Mouse (Mus musculus) olfactory bulb, adult 2 months (tissue): ENCODE data around the gene Olfr512. TPM values are rescaled to one million over a fixed set of nuclear protein-coding genes. Genes with fewer than 3 reads are reported as not detected.

Experiments used
- H3K27ac ChIP-seq: fragments of 200-500 bp; 2 replicates; pipeline ENCODE4 v1.5.1; 2012; ENCODE audit warnings: low read depth, low read length; ENCODE audit not compliant: insufficient read depth
- H3K4me1 ChIP-seq: fragments of 200-500 bp; 2 replicates; pipeline ENCODE4 v1.6.1; 2012; ENCODE audit warnings: low read length; ENCODE audit not compliant: control insufficient read depth, insufficient read depth
- H3K4me3 ChIP-seq: fragments of 200-500 bp; 2 replicates; pipeline ENCODE4 v1.5.1; 2012; ENCODE audit warnings: mild to moderate bottlenecking, low read depth, low read length, moderate library complexity; ENCODE audit not compliant: insufficient read depth
- CTCF ChIP-seq: fragments of 200-500 bp; IDR thresholded peaks from 2 replicates; pipeline ENCODE4 v1.5.1; 2012; ENCODE audit warnings: low read depth, mild to moderate bottlenecking, low read length, moderate library complexity; ENCODE audit not compliant: insufficient read depth
- POLR2A ChIP-seq: fragments of 200-500 bp; IDR thresholded peaks from 2 replicates; pipeline ENCODE4 v1.6.1; 2012; ENCODE audit warnings: mild to moderate bottlenecking, low read depth, low read length, moderate library complexity; ENCODE audit not compliant: insufficient read depth
- WGBS: fragments of 180-500 bp; shearing (Covaris S2); methylation state at CpG from one replicate; pipeline ENCODE4 v1.1.7; 2018; 5-methylcytosine and 5-hydroxymethylcytosine counted together
- polyA plus RNA-seq: library from polyadenylated mRNA; stranded (reverse); fragments of >200 nt; gene quantifications from 2 replicates; pipeline ENCODE4 v1.2.4, GENCODE M21; 2012; ENCODE audit warnings: low replicate concordance; ENCODE audit not compliant: missing spikeins, insufficient read depth, insufficient read length

Gene Olfr512
- not detected in 2 replicates for polyA plus RNA-seq

DNA sequence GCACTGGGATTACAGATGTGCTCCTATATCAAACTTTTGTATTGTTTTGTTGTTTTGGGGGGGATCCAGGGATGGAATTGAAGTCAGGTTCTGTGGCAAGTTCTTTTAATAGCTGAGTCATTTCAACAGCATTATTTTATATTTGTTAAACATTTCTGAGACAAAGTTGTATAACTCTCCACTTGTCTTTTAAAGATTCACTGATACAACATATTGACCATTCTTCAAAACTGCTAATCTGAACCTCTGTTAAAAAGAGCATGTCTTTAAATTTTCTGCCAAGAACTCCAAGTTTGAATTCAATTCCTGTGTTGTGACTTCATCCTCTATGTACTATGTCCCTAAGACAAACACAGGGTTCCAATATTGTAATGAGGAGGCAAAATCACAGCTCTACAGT lies at the start of gene Olfr512:
Gene Olfr512 (plus strand): TSS at position 301 of the 400 bp plus-strand sequence.
- Histone ChIP-seq H3K4me3 (no peak within 1 kb of the TSS), H3K27ac (no peak within 1 kb of the TSS), H3K4me1 (no peaks in the 10 kb centered on the region)
- no peak for TF ChIP-seq POLR2A
- TF ChIP-seq CTCF: no peak

DNA sequence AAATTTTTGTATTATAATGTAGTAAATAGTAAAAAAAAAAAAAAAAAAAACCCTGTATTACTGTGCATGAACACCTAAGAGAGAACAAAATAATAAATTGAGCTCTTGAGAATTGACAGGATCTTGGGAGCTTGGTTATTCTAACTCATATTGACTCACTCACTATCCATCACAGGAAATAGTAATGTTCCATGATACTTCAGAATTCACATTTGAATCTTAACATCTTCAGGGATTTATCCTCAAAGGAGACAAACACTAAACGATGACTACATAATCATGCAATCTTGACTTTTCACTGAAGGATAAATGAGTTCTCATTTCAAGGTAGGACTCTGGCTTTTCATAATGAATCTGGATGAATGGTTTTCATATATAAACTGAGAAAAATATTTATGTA lies 47.0 kb upstream of the Olfr512 start, which contains the start of gene Olfr510:
Gene Olfr510 (plus strand): TSS at position 301 of the 400 bp plus-strand sequence.
- H3K4me3 ChIP-seq: no peak within 1 kb of the TSS
- no peak for TF ChIP-seq CTCF
- no peak for TF ChIP-seq POLR2A
- no peaks in the 10 kb centered on the region for H3K4me1 ChIP-seq
- no peak within 1 kb of the TSS for H3K27ac ChIP-seq
- 95% methylated on average over 1 of the region's 1 CpGs for WGBS

DNA sequence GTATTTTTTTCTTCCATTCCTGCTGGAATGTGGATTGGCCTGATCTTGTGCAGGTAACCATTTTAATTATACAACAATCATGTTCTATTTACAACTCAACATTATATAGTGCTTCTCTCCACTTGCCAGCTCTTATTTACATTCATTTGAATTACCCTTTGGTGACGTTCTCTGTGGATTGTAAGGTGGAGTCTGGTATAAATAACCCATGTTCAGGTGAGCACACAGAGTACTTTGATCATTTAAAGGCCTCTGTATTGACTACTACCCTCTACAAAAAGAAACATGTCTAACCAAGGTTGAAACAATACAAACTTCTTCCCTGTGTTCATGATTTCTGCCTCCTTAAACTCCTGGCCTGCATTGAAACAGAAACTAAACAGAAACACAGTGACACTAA lies 42.1 kb upstream of the Olfr512 start:
- TF ChIP-seq POLR2A (no peak), CTCF (no peak)
- Histone ChIP-seq H3K27ac (no peak overlapping the region), H3K4me3 (no peak overlapping the region), H3K4me1 (no peaks in the 10 kb centered on the region)
- WGBS: 63% methylated on average over 1 of the region's 1 CpGs

DNA sequence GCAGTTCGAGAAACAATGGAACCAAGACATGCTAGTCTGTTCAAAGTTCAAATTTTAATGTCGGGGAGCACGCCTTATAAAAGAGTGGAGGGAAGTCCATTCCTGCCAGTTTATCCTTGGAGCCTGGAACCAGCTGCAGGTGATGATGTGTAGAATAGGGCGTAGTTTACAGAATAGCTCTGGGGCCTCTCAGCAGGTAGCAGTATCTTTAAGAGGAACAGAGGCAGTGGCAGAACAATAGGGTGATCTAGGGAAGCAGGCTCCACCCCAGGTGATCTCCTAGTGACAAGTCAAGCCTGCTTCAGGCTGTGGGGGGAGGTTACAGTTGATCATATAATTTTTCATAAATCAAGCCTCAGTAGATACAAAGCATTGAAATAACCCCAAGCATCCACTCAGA lies 34.2 kb upstream of the Olfr512 start:
- no peak overlapping the region for H3K4me3 ChIP-seq
- no peaks in the 10 kb centered on the region for H3K4me1 ChIP-seq
- WGBS: 90% methylated on average over 4 of the region's 4 CpGs
- TF ChIP-seq CTCF: no peak
- TF ChIP-seq POLR2A: no peak
- no peak overlapping the region for H3K27ac ChIP-seq

DNA sequence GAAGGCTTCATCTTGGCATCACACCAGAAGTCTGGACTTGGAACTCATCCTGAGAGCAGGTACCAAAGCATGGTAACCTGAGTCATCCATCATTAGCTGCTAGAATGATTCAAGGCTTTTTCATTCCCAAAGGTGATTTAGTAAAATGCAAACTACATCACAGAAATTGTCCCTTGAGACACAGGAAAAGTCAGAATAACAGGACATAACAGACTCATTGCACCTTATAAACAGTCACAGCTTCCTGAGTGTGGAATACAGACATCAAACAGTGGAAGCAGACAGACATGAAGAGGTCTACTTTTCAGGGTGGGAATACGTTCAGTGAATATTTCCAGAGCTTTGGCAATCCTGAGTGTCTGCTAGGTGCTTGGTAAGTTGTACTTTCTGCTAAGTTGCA lies 37.6 kb downstream of the Olfr512 start, which contains the start of gene Olfr513:
Gene Olfr513 (plus strand): TSS at position 301 of the 400 bp plus-strand sequence.
- H3K4me1 ChIP-seq: no peaks in the 10 kb centered on the region
- no peak within 1 kb of the TSS for H3K27ac ChIP-seq
- TF ChIP-seq POLR2A: no peak
- TF ChIP-seq CTCF: no peak
- 75% methylated on average over 1 of the region's 1 CpGs for WGBS
- no peak within 1 kb of the TSS for H3K4me3 ChIP-seq

DNA sequence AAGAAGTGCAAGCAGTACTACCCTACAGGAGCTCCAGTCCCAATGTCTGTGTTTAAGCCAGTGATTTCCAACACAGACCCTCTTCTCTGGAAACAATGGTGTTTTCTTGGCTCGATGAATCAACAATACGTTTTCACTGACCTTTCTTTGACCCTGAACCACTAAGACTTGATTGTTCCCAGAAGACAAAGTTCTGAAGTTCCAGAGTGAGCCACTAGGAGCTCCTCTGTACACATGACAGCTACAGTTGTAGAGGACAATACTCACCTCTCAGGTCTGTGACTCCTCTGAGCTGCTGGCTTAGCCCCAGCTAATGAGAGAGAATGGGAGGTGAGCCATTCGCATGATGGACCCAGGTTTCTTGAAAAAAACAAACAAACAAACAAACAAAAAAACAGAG lies 47.3 kb downstream of the Olfr512 start:
- Histone ChIP-seq H3K27ac (no peak overlapping the region), H3K4me3 (no peak overlapping the region), H3K4me1 (no peaks in the 10 kb centered on the region)
- WGBS: 30% methylated on average over 3 of the region's 3 CpGs
- TF ChIP-seq POLR2A (no peak), CTCF (no peak)

Other genes starting within 250 kb of the Olfr512 start
- gene Olfr498, start 248.0 kb upstream of the Olfr512 start, polyA plus RNA-seq: not detected in 2 replicates
- not detected in 2 replicates for gene Olfr502, start 188.3 kb upstream of the Olfr512 start, polyA plus RNA-seq
- not detected in 2 replicates for gene Olfr503, start 168.8 kb upstream of the Olfr512 start, polyA plus RNA-seq
- gene Olfr504, start 147.5 kb upstream of the Olfr512 start, polyA plus RNA-seq: not detected in 2 replicates
- not detected in 2 replicates for gene Olfr506, start 102.5 kb upstream of the Olfr512 start, polyA plus RNA-seq
- gene Olfr507, start 91.5 kb upstream of the Olfr512 start, polyA plus RNA-seq: not detected in 2 replicates
- not detected in 2 replicates for gene Olfr508, start 83.3 kb upstream of the Olfr512 start, polyA plus RNA-seq
- gene Olfr509, start 61.4 kb upstream of the Olfr512 start, polyA plus RNA-seq: not detected in 2 replicates
- not detected in 2 replicates for gene Olfr510, start 46.9 kb upstream of the Olfr512 start, polyA plus RNA-seq
- gene Olfr513, start 37.7 kb downstream of the Olfr512 start, polyA plus RNA-seq: not detected in 2 replicates
- not detected in 2 replicates for gene Olfr514, start 112.7 kb downstream of the Olfr512 start, polyA plus RNA-seq
- not detected in 2 replicates for gene Olfr516, start 137.2 kb downstream of the Olfr512 start, polyA plus RNA-seq
- gene Olfr517, start 159.1 kb downstream of the Olfr512 start, polyA plus RNA-seq: not detected in 2 replicates
- gene Olfr518, start 171.7 kb downstream of the Olfr512 start, polyA plus RNA-seq: not detected in 2 replicates
- not detected in 2 replicates for gene Olfr519, start 181.1 kb downstream of the Olfr512 start, polyA plus RNA-seq
- not detected in 2 replicates for gene Nlrp10, start 216.9 kb downstream of the Olfr512 start, polyA plus RNA-seq
- 125 TPM in 1 of 2 replicates, not detected in the other for gene Eif3f, start 221.1 kb downstream of the Olfr512 start, polyA plus RNA-seq
- not detected in 2 replicates for gene Tub, start 237.0 kb downstream of the Olfr512 start, polyA plus RNA-seq